In genomic region chr17:24567034-24567779, GRCm38 (mm10) we compare ENCODE assay signal across 8 mouse cellular contexts. TPM values are rescaled to one million over a fixed set of nuclear protein-coding genes. Genes with fewer than 3 reads are reported as not detected.
DNase-seq lines count a peak whose midpoint lies in the region; ATAC-seq and TF ChIP-seq lines count a peak whose summit lies in the region.
"Had no signal": no experiment of that assay in that cellular context is flagged by ENCODE, and none has a peak within 500 bp of the region (broad histone marks: within the 10 kb centered on the region; RNA-seq: fewer than 3 reads in every experiment).

No protein-coding gene starts in this region.

- no peak for TF ChIP-seq CTCF in liver, postnatal 0 days (IDR thresholded peaks at IDR 0.05; ENCODE audit: low read depth)

- peak; percentile 66 for DNase-seq in 3134 (ENCODE audit: extremely low read depth, insufficient read length, low spot score)
- DNase-seq in ES-CJ7 (ENCODE audit: low read depth, low spot score) = peak; percentile 42
- peak; percentile 60 to 61 for DNase-seq in heart, adult 9 months (ENCODE audit: low spot score in 2 of 2)
- peak; percentile 71 for DNase-seq in liver, postnatal 0 days
- no peak for DNase-seq in right cerebral cortex, postnatal 14 days
- no peak for DNase-seq in embryo, embryonic 9.5 days (ENCODE audit: extremely low spot score)
- no peak for DNase-seq in midbrain, embryonic 14.5 days

- H3K4me2 ChIP-seq in liver, postnatal 0 days (ENCODE audit: low read depth, low read length) = 0 out of 2 replicates have a peak overlapping the region, but pooled peaks have one; percentile 9
- H3K4me2 ChIP-seq in midbrain, embryonic 14.5 days (ENCODE audit: low read length) = no peak overlapping the region

- H3K36me3 ChIP-seq in liver, postnatal 0 days (replicated peaks; ENCODE audit: insufficient read depth, low read length) = peaks cover 16% of the 10 kb centered on the region
- peaks cover 59% of the 10 kb centered on the region for H3K36me3 ChIP-seq in midbrain, embryonic 14.5 days (ENCODE audit: control insufficient read depth, insufficient read depth, low read length)

- H3K4me3 ChIP-seq in liver, postnatal 0 days (ENCODE audit: low read depth, low read length) = no peak overlapping the region
- H3K4me3 ChIP-seq in midbrain, embryonic 14.5 days (replicated peaks; ENCODE audit: low read depth, low read length) = no peak overlapping the region

- 50% methylated on average over 8 of the region's 8 CpGs for WGBS in liver, postnatal 0 days (ENCODE audit: insufficient replicate concordance)
- WGBS in midbrain, embryonic 14.5 days = 76% methylated on average over 8 of the region's 8 CpGs

- H3K27ac ChIP-seq in liver, postnatal 0 days (ENCODE audit: low read depth) = no peak overlapping the region
- no peak overlapping the region for H3K27ac ChIP-seq in midbrain, embryonic 14.5 days (replicated peaks; ENCODE audit: low read depth, low read length)
- H3K27ac ChIP-seq: macrophage had no signal

- ATAC-seq in liver, postnatal 0 days = peak; percentile 73
- no peak for ATAC-seq in midbrain, embryonic 14.5 days (ENCODE audit: low FRiP score, low TSS enrichment)

- H3K27me3 ChIP-seq in liver, postnatal 0 days (ENCODE audit: insufficient read depth, low read length) = no peaks in the 10 kb centered on the region
- H3K27me3 ChIP-seq in midbrain, embryonic 14.5 days (ENCODE audit: control insufficient read depth, insufficient read depth, low read length) = no peaks in the 10 kb centered on the region

- 0 out of 2 replicates have a peak overlapping the region, but pooled peaks have one; percentile 21 for H3K9ac ChIP-seq in liver, postnatal 0 days (replicated peaks)
- no peak overlapping the region for H3K9ac ChIP-seq in midbrain, embryonic 14.5 days (replicated peaks; ENCODE audit: low read length)

- no peaks in the 10 kb centered on the region for H3K4me1 ChIP-seq in liver, postnatal 0 days (ENCODE audit: insufficient read depth)
- no peaks in the 10 kb centered on the region for H3K4me1 ChIP-seq in midbrain, embryonic 14.5 days (ENCODE audit: control insufficient read depth, insufficient read depth, low read length)

- TF ChIP-seq EP300 in liver, postnatal 0 days (IDR thresholded peaks at IDR 0.05; ENCODE audit: low read depth) = no peak

- no peaks in the 10 kb centered on the region for H3K9me3 ChIP-seq in liver, postnatal 0 days (ENCODE audit: low read length)
- no peaks in the 10 kb centered on the region for H3K9me3 ChIP-seq in midbrain, embryonic 14.5 days (ENCODE audit: control insufficient read depth, low read length)

RNA-seq across cellular contexts. Expression of gene Pkd1, which starts 17.6 kb away (rescaled TPM):
- polyA plus RNA-seq in liver, postnatal 0 days (2015; fragmentation: Nextera tagmentation; extraction: Ambion mirVana) = 2.7 and 2.8 TPM in 2 replicates
- 18.0 and 28.3 TPM in 2 replicates for polyA plus RNA-seq in midbrain, embryonic 14.5 days (2014; fragmentation: Nextera tagmentation; extraction: Ambion mirVana)

RNA-seq across cellular contexts. Expression of gene Rab26, which starts 33.2 kb away (rescaled TPM):
- polyA plus RNA-seq in liver, postnatal 0 days (2015; fragmentation: Nextera tagmentation; extraction: Ambion mirVana) = 0.45 and 0.81 TPM in 2 replicates
- polyA plus RNA-seq in midbrain, embryonic 14.5 days (2014; fragmentation: Nextera tagmentation; extraction: Ambion mirVana) = 4.9 and 6.5 TPM in 2 replicates
- polyA plus RNA-seq: macrophage had no signal

RNA-seq across cellular contexts. Expression of gene Traf7, which starts 39.5 kb away (rescaled TPM):
- polyA plus RNA-seq in liver, postnatal 0 days (2015; fragmentation: Nextera tagmentation; extraction: Ambion mirVana) = 14.1 and 17.2 TPM in 2 replicates
- 86.2 and 90.8 TPM in 2 replicates for polyA plus RNA-seq in midbrain, embryonic 14.5 days (2014; fragmentation: Nextera tagmentation; extraction: Ambion mirVana)

Comparison
In these comparisons a context has a peak if more than half of its experiments do, and no peak if none do; other contexts are left out.
1. DNase-seq: peak in 3134 (single experiment), ES-CJ7 (single experiment), heart, adult 9 months (2 of 2) and liver, postnatal 0 days (single experiment); none in right cerebral cortex, postnatal 14 days (single experiment), embryo, embryonic 9.5 days (single experiment) and midbrain, embryonic 14.5 days (single experiment).